In genomic region chr5:64704144-64704543, GRCm38 (mm10) we compare ENCODE assay signal across 8 mouse cellular contexts.
DNase-seq lines count a peak whose midpoint lies in the region; ATAC-seq and TF ChIP-seq lines count a peak whose summit lies in the region.

No protein-coding gene starts in this region.

- no peak for ATAC-seq in midbrain, embryonic 14.5 days (ENCODE audit: low FRiP score, low TSS enrichment)
- no peak for ATAC-seq in midbrain, embryonic 11.5 days (ENCODE audit: low FRiP score)
- ATAC-seq in midbrain, postnatal 0 days (ENCODE audit: low FRiP score), result no peak

- no peak overlapping the region for H3K9ac ChIP-seq in midbrain, embryonic 14.5 days (replicated peaks; ENCODE audit: low read length)
- no peak overlapping the region for H3K9ac ChIP-seq in midbrain, embryonic 11.5 days (ENCODE audit: low read length)
- H3K9ac ChIP-seq in midbrain, postnatal 0 days (replicated peaks; ENCODE audit: low read length, poor library complexity, severe bottlenecking), result no peak overlapping the region

- no peaks in the 10 kb centered on the region for H3K27me3 ChIP-seq in midbrain, embryonic 14.5 days (ENCODE audit: control insufficient read depth, insufficient read depth, low read length)
- H3K27me3 ChIP-seq in midbrain, embryonic 11.5 days (ENCODE audit: control insufficient read depth, insufficient read depth, low read length), result no peaks in the 10 kb centered on the region
- H3K27me3 ChIP-seq in midbrain, postnatal 0 days (ENCODE audit: insufficient read depth, low read length), result no peaks in the 10 kb centered on the region
- no peaks in the 10 kb centered on the region for H3K27me3 ChIP-seq in thymus, adult 2 months (ENCODE audit: control insufficient read depth, insufficient read depth, low read length)

- no peaks in the 10 kb centered on the region for H3K36me3 ChIP-seq in midbrain, embryonic 14.5 days (ENCODE audit: control insufficient read depth, insufficient read depth, low read length)
- no peaks in the 10 kb centered on the region for H3K36me3 ChIP-seq in midbrain, embryonic 11.5 days (ENCODE audit: control insufficient read depth, insufficient read depth, low read length)
- H3K36me3 ChIP-seq in midbrain, postnatal 0 days (ENCODE audit: insufficient read depth, low read length), result no peaks in the 10 kb centered on the region
- no peaks in the 10 kb centered on the region for H3K36me3 ChIP-seq in thymus, adult 2 months (ENCODE audit: control insufficient read depth, insufficient read depth, low read length)

- WGBS in midbrain, embryonic 14.5 days, result 73% methylated on average over 7 of the region's 7 CpGs
- WGBS in midbrain, embryonic 11.5 days, result 82% methylated on average over 7 of the region's 7 CpGs
- 65% methylated on average over 7 of the region's 7 CpGs for WGBS in midbrain, postnatal 0 days
- 87% methylated on average over 7 of the region's 7 CpGs for WGBS in thymus, adult 2 months

- peak; percentile 37 for DNase-seq in midbrain, embryonic 14.5 days
- DNase-seq in midbrain, embryonic 11.5 days (ENCODE audit: low spot score, missing footprints), result no peak
- peak; percentile 36 for DNase-seq in cerebellum, adult 11-12 months
- peak; percentile 47 to 69 for DNase-seq in gastrocnemius, postnatal 4 days (ENCODE audit: low spot score in 2 of 2)
- DNase-seq in layer of hippocampus, adult 8-10 months (ENCODE audit: low spot score in 2 of 2), result peak; percentile 43 to 56
- peak; percentile 60 for DNase-seq in midbrain, postnatal 0 days (ENCODE audit: low spot score)
- DNase-seq in embryo, embryonic 10.5 days (ENCODE audit: low spot score), result no peak
- no peak for DNase-seq in thymus, adult 2 months

- no peak overlapping the region for H3K4me2 ChIP-seq in midbrain, embryonic 14.5 days (ENCODE audit: low read length)
- no peak overlapping the region for H3K4me2 ChIP-seq in midbrain, embryonic 11.5 days
- H3K4me2 ChIP-seq in midbrain, postnatal 0 days (ENCODE audit: low read depth, low read length, poor library complexity, severe bottlenecking), result no peak overlapping the region

- H3K4me1 ChIP-seq in midbrain, embryonic 14.5 days (ENCODE audit: control insufficient read depth, insufficient read depth, low read length), result peaks cover 17% of the 10 kb centered on the region
- H3K4me1 ChIP-seq in midbrain, embryonic 11.5 days (ENCODE audit: control insufficient read depth, insufficient read depth, low read length), result peaks cover 6% of the 10 kb centered on the region; the same call in 1 of the 2 replicates
- peaks cover 8% of the 10 kb centered on the region; the same call in 1 of the 2 replicates for H3K4me1 ChIP-seq in midbrain, postnatal 0 days (ENCODE audit: insufficient read depth, low read length)
- H3K4me1 ChIP-seq in thymus, adult 2 months (replicated peaks; ENCODE audit: control insufficient read depth, insufficient read depth, low read length), result peaks cover 30% of the 10 kb centered on the region

- no peak for TF ChIP-seq CTCF in midbrain, postnatal 0 days (IDR thresholded peaks at IDR 0.05)
- no peak for TF ChIP-seq CTCF in thymus, adult 2 months (IDR thresholded peaks at IDR 0.05; ENCODE audit: borderline replicate concordance, control insufficient read depth, extremely low read depth, insufficient read depth, low read length, poor library complexity)

- TF ChIP-seq POLR2A in thymus, adult 2 months (IDR thresholded peaks at IDR 0.05; ENCODE audit: control insufficient read depth, extremely low read depth, insufficient read depth, low read length, poor library complexity), result no peak

- no peak overlapping the region for H3K27ac ChIP-seq in midbrain, embryonic 14.5 days (replicated peaks; ENCODE audit: low read depth, low read length)
- H3K27ac ChIP-seq in midbrain, embryonic 11.5 days (ENCODE audit: low read depth, low read length), result no peak overlapping the region
- H3K27ac ChIP-seq in midbrain, postnatal 0 days (ENCODE audit: low read depth, low read length), result no peak overlapping the region
- H3K27ac ChIP-seq in thymus, adult 2 months (ENCODE audit: control insufficient read depth, insufficient read depth, low read length), result no peak overlapping the region

- H3K4me3 ChIP-seq in midbrain, embryonic 14.5 days (replicated peaks; ENCODE audit: low read depth, low read length), result no peak overlapping the region
- H3K4me3 ChIP-seq in midbrain, embryonic 11.5 days (ENCODE audit: low read depth, low read length), result no peak overlapping the region
- H3K4me3 ChIP-seq in midbrain, postnatal 0 days (ENCODE audit: low read depth, low read length), result no peak overlapping the region
- H3K4me3 ChIP-seq in thymus, adult 2 months (ENCODE audit: control insufficient read depth, insufficient read depth, low read length), result no peak overlapping the region

- H3K9me3 ChIP-seq in midbrain, embryonic 14.5 days (ENCODE audit: control insufficient read depth, low read length), result no peaks in the 10 kb centered on the region
- no peaks in the 10 kb centered on the region for H3K9me3 ChIP-seq in midbrain, embryonic 11.5 days (ENCODE audit: control insufficient read depth, low read length)
- no peaks in the 10 kb centered on the region for H3K9me3 ChIP-seq in midbrain, postnatal 0 days (ENCODE audit: low read length)

Comparison
In these comparisons a context has a peak if more than half of its experiments do, and no peak if none do; other contexts are left out.
1. DNase-seq: peak in midbrain, embryonic 14.5 days (single experiment), cerebellum, adult 11-12 months (single experiment), gastrocnemius, postnatal 4 days (2 of 2), layer of hippocampus, adult 8-10 months (2 of 2) and midbrain, postnatal 0 days (single experiment); none in midbrain, embryonic 11.5 days (single experiment), embryo, embryonic 10.5 days (single experiment) and thymus, adult 2 months (single experiment).